Mouse (Mus musculus): ENCODE data around the gene Ahnak.

Gene Ahnak

GRCm38 (mm10) chr19:8989066-8989566 is at the start of gene Ahnak:
Ahnak (plus strand) TSS chr19:8989284.
- peak; percentile 58 for DNase-seq (ENCODE audit: low read depth)

- no peak for DNase-seq (ENCODE audit: low read depth)
Observed at GRCm38 (mm10) chr19:8940526-8941133, 48.5 kb upstream of the Ahnak start.

- peak; percentile 38 for DNase-seq (ENCODE audit: low read depth)
Observed at GRCm38 (mm10) chr19:8941136-8941514, 48.0 kb upstream of the Ahnak start.

- peak; percentile 95 for DNase-seq (ENCODE audit: low read depth)
Observed at GRCm38 (mm10) chr19:8941515-8942217, 47.4 kb upstream of the Ahnak start, which contains the start of gene Mta2. Mta2 (plus strand) TSS chr19:8941875.

- peak; percentile 65 for DNase-seq (ENCODE audit: low read depth)
Observed at GRCm38 (mm10) chr19:8942276-8942964, 46.7 kb upstream of the Ahnak start.

GRCm38 (mm10) chr19:8943047-8943446 is 46.0 kb upstream of the Ahnak start:
- peak; percentile 28 for DNase-seq (ENCODE audit: low read depth)

- peak; percentile 91 for DNase-seq (ENCODE audit: low read depth)
Observed at GRCm38 (mm10) chr19:8944062-8944461, 45.0 kb upstream of the Ahnak start.

- DNase-seq (ENCODE audit: low read depth) = peak; percentile 94
Observed at GRCm38 (mm10) chr19:8944750-8945149, 44.3 kb upstream of the Ahnak start.

- no peak for DNase-seq (ENCODE audit: low read depth)
Observed at GRCm38 (mm10) chr19:8945251-8945650, 43.8 kb upstream of the Ahnak start.

GRCm38 (mm10) chr19:8946929-8947328 is 42.2 kb upstream of the Ahnak start:
- DNase-seq (ENCODE audit: low read depth) = no peak

GRCm38 (mm10) chr19:8950190-8950589 is 38.9 kb upstream of the Ahnak start:
- DNase-seq (ENCODE audit: low read depth) = no peak

- no peak for DNase-seq (ENCODE audit: low read depth)
Observed at GRCm38 (mm10) chr19:8952241-8952640, 36.8 kb upstream of the Ahnak start.

- peak; percentile 99 for DNase-seq (ENCODE audit: low read depth)
Observed at GRCm38 (mm10) chr19:8953135-8954039, 35.7 kb upstream of the Ahnak start, which contains the start of gene Tut1. Tut1 (plus strand) TSS chr19:8953847.

GRCm38 (mm10) chr19:8954171-8954570 is 34.9 kb upstream of the Ahnak start:
- DNase-seq (ENCODE audit: low read depth) = peak; percentile 39

GRCm38 (mm10) chr19:8962256-8962655 is 26.8 kb upstream of the Ahnak start:
- no peak for DNase-seq (ENCODE audit: low read depth)

GRCm38 (mm10) chr19:8965075-8965474 is 24.0 kb upstream of the Ahnak start:
- no peak for DNase-seq (ENCODE audit: low read depth)

GRCm38 (mm10) chr19:8965771-8966170 is 23.3 kb upstream of the Ahnak start:
- DNase-seq (ENCODE audit: low read depth) = no peak

- no peak for DNase-seq (ENCODE audit: low read depth)
Observed at GRCm38 (mm10) chr19:8966198-8966589, 22.9 kb upstream of the Ahnak start.

GRCm38 (mm10) chr19:8966590-8967372 is 22.3 kb upstream of the Ahnak start, which contains the start of gene Eef1g:
Eef1g (plus strand) TSS chr19:8967041.
- peak; percentile 100 for DNase-seq (ENCODE audit: low read depth)

GRCm38 (mm10) chr19:8967373-8967743 is 21.7 kb upstream of the Ahnak start:
- DNase-seq (ENCODE audit: low read depth) = peak; percentile 28

- no peak for DNase-seq (ENCODE audit: low read depth)
Observed at GRCm38 (mm10) chr19:8967893-8968292, 21.2 kb upstream of the Ahnak start.

Data from 416B (cell line).